Mouse (Mus musculus): ENCODE measurements around the gene Adam10. TPM values are rescaled to one million over a fixed set of nuclear protein-coding genes. Genes with fewer than 3 reads are reported as not detected.

The Adam10 gene
- polyA plus RNA-seq, 1 experiment from 2014 or later: 53.6 TPM

DNA sequence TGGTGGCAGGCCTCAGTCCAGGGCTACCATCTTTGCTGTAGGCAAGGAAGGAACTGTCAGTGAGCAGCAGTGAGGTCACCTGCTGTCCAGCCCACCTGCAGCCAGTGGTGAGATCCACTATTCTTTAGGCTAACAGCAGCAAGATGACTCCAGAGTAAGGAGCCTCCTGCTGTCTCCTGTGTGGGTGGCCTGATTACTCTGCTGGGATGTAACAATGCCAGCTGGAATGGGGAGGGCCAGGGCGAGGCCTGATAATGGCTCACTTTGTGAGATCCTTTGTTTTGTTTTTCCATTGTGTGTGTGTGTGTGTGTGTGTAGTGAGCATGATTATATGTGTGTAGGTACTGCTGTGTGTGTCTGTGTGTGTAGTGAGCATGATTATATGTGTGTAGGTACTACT is 138.6 kb downstream of the Adam10 start:
- H3K4me3 ChIP-seq (ENCODE audit: low read depth, low read length): no peak overlapping the region
- H3K27me3 ChIP-seq (ENCODE audit: control insufficient read depth, insufficient read depth, low read depth, low read length): no peaks in the 10 kb centered on the region
- no peak overlapping the region for H3K4me2 ChIP-seq (ENCODE audit: low read length)
- ATAC-seq: no peak
- H3K9me3 ChIP-seq (replicated peaks; ENCODE audit: control insufficient read depth, low read length, poor library complexity, severe bottlenecking): no peaks in the 10 kb centered on the region
- 11% methylated on average over 1 of the region's 1 CpGs for WGBS
- H3K27ac ChIP-seq (ENCODE audit: low read length): 0 out of 2 replicates have a peak overlapping the region, but pooled peaks have one; percentile 18
- H3K36me3 ChIP-seq (ENCODE audit: control insufficient read depth, insufficient read depth, low read length): no peaks in the 10 kb centered on the region
- peaks cover 10% of the 10 kb centered on the region; the same call in 1 of the 2 replicates for H3K4me1 ChIP-seq (ENCODE audit: control insufficient read depth, insufficient read depth, low read length)
- H3K9ac ChIP-seq (ENCODE audit: low read depth, low read length): no peak overlapping the region

DNA sequence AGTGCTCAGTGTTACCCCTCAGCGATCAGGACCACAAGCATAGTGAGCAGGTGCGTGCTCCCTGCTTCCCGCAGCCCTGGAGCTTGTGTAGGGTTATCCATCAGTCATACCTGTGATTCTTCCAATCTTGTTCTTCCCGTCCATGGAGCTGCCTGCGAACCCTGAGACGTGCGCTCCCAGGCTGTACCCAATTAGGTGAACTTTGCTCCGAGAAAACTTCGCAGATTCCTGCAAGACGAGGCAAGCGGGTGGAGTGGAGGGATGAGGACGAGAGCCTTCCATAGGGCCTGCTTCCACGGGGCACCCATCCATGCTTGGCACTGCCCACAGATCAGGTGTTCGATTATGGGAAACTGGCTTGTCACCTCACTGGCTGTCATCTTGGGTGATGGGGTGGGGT is 139.9 kb downstream of the Adam10 start:
- H3K4me3 ChIP-seq (ENCODE audit: low read depth, low read length): no peak overlapping the region
- H3K9me3 ChIP-seq (replicated peaks; ENCODE audit: control insufficient read depth, low read length, poor library complexity, severe bottlenecking): no peaks in the 10 kb centered on the region
- 90% methylated on average over 14 of the region's 14 CpGs for WGBS
- no peaks in the 10 kb centered on the region for H3K27me3 ChIP-seq (ENCODE audit: control insufficient read depth, insufficient read depth, low read depth, low read length)
- H3K36me3 ChIP-seq (ENCODE audit: control insufficient read depth, insufficient read depth, low read length): no peaks in the 10 kb centered on the region
- H3K9ac ChIP-seq (ENCODE audit: low read depth, low read length): no peak overlapping the region
- H3K4me1 ChIP-seq (ENCODE audit: control insufficient read depth, insufficient read depth, low read length): peaks cover 10% of the 10 kb centered on the region; the same call in 1 of the 2 replicates
- no peak overlapping the region for H3K4me2 ChIP-seq (ENCODE audit: low read length)
- no peak overlapping the region for H3K27ac ChIP-seq (ENCODE audit: low read length)
- ATAC-seq: no peak

DNA sequence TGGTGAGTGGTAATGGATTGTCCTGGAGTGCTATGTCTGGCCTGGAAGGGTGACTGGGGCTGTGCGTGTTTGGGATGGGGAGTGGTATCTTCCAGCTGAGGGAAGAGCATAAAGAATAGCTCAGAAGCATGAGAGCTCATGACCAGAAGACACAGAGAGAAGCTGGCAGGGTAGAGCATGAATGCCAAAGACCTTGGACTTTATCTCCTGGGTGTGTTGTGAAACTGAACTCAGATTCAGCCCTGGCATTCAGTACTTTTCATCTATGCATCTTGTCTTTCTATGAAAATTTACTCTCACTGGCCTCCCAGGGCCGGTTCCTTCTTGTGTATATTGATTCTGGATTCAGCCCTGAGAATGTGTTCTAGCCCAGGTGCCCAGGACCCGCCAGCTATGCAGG is 145.3 kb downstream of the Adam10 start:
- H3K4me3 ChIP-seq (ENCODE audit: low read depth, low read length): no peak overlapping the region
- no peak for ATAC-seq
- no peak overlapping the region for H3K27ac ChIP-seq (ENCODE audit: low read length)
- H3K4me1 ChIP-seq (ENCODE audit: control insufficient read depth, insufficient read depth, low read length): no peaks in the 10 kb centered on the region
- no peak overlapping the region for H3K4me2 ChIP-seq (ENCODE audit: low read length)
- no peaks in the 10 kb centered on the region for H3K36me3 ChIP-seq (ENCODE audit: control insufficient read depth, insufficient read depth, low read length)
- WGBS: 83% methylated on average over 3 of the region's 3 CpGs
- H3K9me3 ChIP-seq (replicated peaks; ENCODE audit: control insufficient read depth, low read length, poor library complexity, severe bottlenecking): no peaks in the 10 kb centered on the region
- H3K9ac ChIP-seq (ENCODE audit: low read depth, low read length): no peak overlapping the region
- H3K27me3 ChIP-seq (ENCODE audit: control insufficient read depth, insufficient read depth, low read depth, low read length): no peaks in the 10 kb centered on the region

DNA sequence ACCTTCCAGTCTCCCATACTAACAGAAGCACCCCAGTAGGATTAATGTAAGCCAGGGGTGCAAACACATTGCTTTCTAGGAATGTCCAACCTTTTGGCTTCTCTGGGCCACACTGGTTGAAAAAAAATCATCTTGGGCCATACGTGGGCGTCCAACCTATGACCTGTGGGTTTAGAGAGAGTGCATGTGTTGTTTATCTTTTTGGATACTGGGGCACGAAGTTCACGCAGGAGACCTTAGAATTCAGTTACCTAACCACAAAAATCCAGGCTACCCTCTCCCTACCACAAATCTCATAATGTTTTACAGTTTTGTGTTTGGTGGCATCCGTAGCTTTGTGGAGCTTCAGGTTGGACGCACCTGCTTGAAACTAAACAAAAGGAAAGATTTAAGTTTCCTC is 149.1 kb downstream of the Adam10 start:
- Histone ChIP-seq H3K4me1 (ENCODE audit: control insufficient read depth, insufficient read depth, low read length) (no peaks in the 10 kb centered on the region), H3K36me3 (ENCODE audit: control insufficient read depth, insufficient read depth, low read length) (no peaks in the 10 kb centered on the region), H3K27me3 (ENCODE audit: control insufficient read depth, insufficient read depth, low read depth, low read length) (no peaks in the 10 kb centered on the region), H3K9me3 (replicated peaks; ENCODE audit: control insufficient read depth, low read length, poor library complexity, severe bottlenecking) (no peaks in the 10 kb centered on the region), H3K4me3 (ENCODE audit: low read depth, low read length) (no peak overlapping the region), H3K9ac (ENCODE audit: low read depth, low read length) (no peak overlapping the region), H3K27ac (ENCODE audit: low read length) (no peak overlapping the region), H3K4me2 (ENCODE audit: low read length) (no peak overlapping the region)
- WGBS: 92% methylated on average over 6 of the region's 6 CpGs
- ATAC-seq: no peak

Small RNAs within 50 kb of the gene (microRNA-seq; reads per million reads assigned to microRNA genes)
- not detected for gene Gm25149

Other genes starting within 250 kb of the Adam10 start
- gene Rnf111, start 175.3 kb upstream of the Adam10 start, polyA plus RNA-seq (2015; fragmentation: Nextera tagmentation; extraction: Ambion mirVana): 28.9 and 32.7 TPM in 2 replicates
- 63.2 and 66.2 TPM in 2 replicates for gene Sltm, start 136.2 kb upstream of the Adam10 start, polyA plus RNA-seq (2015; fragmentation: Nextera tagmentation; extraction: Ambion mirVana)
- gene Gm10642, start 22.7 kb upstream of the Adam10 start, polyA plus RNA-seq (2015; fragmentation: Nextera tagmentation; extraction: Ambion mirVana): 0.21 and 0.25 TPM in 2 replicates
- 20.1 and 21.2 TPM in 2 replicates for gene Mindy2, start 21.8 kb upstream of the Adam10 start, polyA plus RNA-seq (2015; fragmentation: Nextera tagmentation; extraction: Ambion mirVana)

Data from midbrain, embryonic 16.5 days (tissue).